Mouse (Mus musculus): ENCODE measurements at regions not wholly inside any gene's neighbourhood (a gene's known extent, or its start where the extent isn't known, plus 50 kb on each side); places are given as distances from the start of the nearest gene placed in this dataset.

DNA sequence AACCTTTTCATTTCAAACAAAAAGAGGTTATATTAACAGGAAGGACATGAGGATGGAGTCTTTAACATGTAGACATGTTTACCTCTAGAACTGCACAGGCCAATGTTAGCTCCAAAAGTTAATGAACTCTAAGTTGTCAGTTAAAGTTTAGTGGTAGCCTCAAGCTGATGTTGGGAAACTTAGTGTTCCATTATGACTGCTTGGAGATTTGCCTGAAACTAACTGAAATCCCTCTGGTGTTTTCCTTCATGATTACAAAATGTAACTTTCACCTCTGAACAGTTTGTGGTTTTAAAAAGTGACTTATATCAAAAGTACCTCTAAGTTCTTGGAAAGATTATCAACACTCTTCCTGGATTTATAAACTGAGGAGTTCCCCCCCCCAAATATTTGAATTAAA, 525.2 kb downstream of the Slc22a22 start:
- in situ Hi-C loops (cut with MboI; ENCODE audit: low sequenced_read_pairs in 2 of 2, unreplicated experiment in 2 of 2), result no loop called here
- no peaks in the 10 kb centered on the region for H3K4me1 ChIP-seq (ENCODE audit: control insufficient read depth in 2 of 2, insufficient read depth in 2 of 2, low read length in 2 of 2, poor library complexity in 1 of 2)
- H3K27ac ChIP-seq (ENCODE audit: insufficient read depth, low read depth, low read length, poor library complexity, severe bottlenecking), result no peak overlapping the region

DNA sequence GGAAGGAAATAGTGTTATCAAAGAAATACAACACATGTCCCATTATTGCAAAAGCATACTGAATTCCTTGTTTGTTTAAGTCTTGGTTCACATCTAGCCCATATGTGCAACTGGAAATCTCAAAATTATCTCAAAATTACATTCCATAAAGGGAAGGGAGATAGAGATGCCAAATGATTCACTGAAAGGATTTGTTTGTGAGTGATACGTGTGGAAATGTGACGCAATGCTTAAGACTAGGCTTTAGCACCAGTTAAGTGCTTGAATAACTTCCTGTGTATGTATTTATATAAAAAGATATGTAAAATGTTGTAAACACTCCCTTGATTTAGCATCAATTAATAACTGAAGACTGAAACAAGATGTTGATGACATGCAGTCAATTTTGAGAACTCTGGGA, 526.6 kb downstream of the Slc22a22 start:
- no peak for TF ChIP-seq HCFC1 (IDR thresholded peaks at IDR 0.05; ENCODE audit: borderline replicate concordance, insufficient read depth, low read length)
- TF ChIP-seq MAFK (IDR thresholded peaks at IDR 0.05; ENCODE audit: insufficient read depth, low read depth, low read length), result no peak
- no peak for TF ChIP-seq CHD2 (IDR thresholded peaks at IDR 0.05; ENCODE audit: low read depth, low read length)
- TF ChIP-seq ZC3H11A (IDR thresholded peaks at IDR 0.05; ENCODE audit: borderline replicate concordance, low read depth, low read length), result no peak
- no peak for TF ChIP-seq ZNF384 (IDR thresholded peaks at IDR 0.05; ENCODE audit: low read depth, low read length)
- in situ Hi-C loops (cut with MboI; ENCODE audit: low sequenced_read_pairs in 2 of 2, unreplicated experiment in 2 of 2), result no loop called here
- no peak overlapping the region for H3K4me3 ChIP-seq (ENCODE audit: insufficient read depth in 1 of 2, low read depth in 1 of 2, low read length in 2 of 2, poor library complexity in 1 of 2, severe bottlenecking in 1 of 2)
- no peak overlapping the region for H3K27ac ChIP-seq (ENCODE audit: insufficient read depth, low read depth, low read length, poor library complexity, severe bottlenecking)
- no peak for DNase-seq (ENCODE audit: low read depth, low spot score)
- H3K9ac ChIP-seq (ENCODE audit: insufficient read depth, low read depth, low read length, poor library complexity, severe bottlenecking), result no peak overlapping the region
- no peaks in the 10 kb centered on the region for H3K9me3 ChIP-seq (ENCODE audit: control insufficient read depth, insufficient read depth, low read depth, low read length)
- H3K36me3 ChIP-seq (ENCODE audit: control insufficient read depth, insufficient read depth, low read length, poor library complexity, severe bottlenecking), result no peaks in the 10 kb centered on the region
- H3K4me1 ChIP-seq (ENCODE audit: control insufficient read depth in 2 of 2, insufficient read depth in 2 of 2, low read length in 2 of 2, poor library complexity in 1 of 2), result no peaks in the 10 kb centered on the region

More for the DNA sequence above, 525.2 kb downstream of the Slc22a22 start:
- Histone ChIP-seq H3K36me3 (ENCODE audit: control insufficient read depth, insufficient read depth, low read length, poor library complexity, severe bottlenecking) (no peaks in the 10 kb centered on the region), H3K9me3 (ENCODE audit: control insufficient read depth, insufficient read depth, low read depth, low read length) (no peaks in the 10 kb centered on the region), H3K9ac (ENCODE audit: insufficient read depth, low read depth, low read length, poor library complexity, severe bottlenecking) (no peak overlapping the region), H3K4me3 (ENCODE audit: insufficient read depth in 1 of 2, low read depth in 1 of 2, low read length in 2 of 2, poor library complexity in 1 of 2, severe bottlenecking in 1 of 2) (no peak overlapping the region)
- no peak for DNase-seq (ENCODE audit: low read depth, low spot score)
- TF ChIP-seq ZC3H11A (IDR thresholded peaks at IDR 0.05; ENCODE audit: borderline replicate concordance, low read depth, low read length) (no peak), CHD2 (IDR thresholded peaks at IDR 0.05; ENCODE audit: low read depth, low read length) (no peak), MAFK (IDR thresholded peaks at IDR 0.05; ENCODE audit: insufficient read depth, low read depth, low read length) (no peak), ZNF384 (IDR thresholded peaks at IDR 0.05; ENCODE audit: low read depth, low read length) (no peak), HCFC1 (IDR thresholded peaks at IDR 0.05; ENCODE audit: borderline replicate concordance, insufficient read depth, low read length) (no peak)

DNA sequence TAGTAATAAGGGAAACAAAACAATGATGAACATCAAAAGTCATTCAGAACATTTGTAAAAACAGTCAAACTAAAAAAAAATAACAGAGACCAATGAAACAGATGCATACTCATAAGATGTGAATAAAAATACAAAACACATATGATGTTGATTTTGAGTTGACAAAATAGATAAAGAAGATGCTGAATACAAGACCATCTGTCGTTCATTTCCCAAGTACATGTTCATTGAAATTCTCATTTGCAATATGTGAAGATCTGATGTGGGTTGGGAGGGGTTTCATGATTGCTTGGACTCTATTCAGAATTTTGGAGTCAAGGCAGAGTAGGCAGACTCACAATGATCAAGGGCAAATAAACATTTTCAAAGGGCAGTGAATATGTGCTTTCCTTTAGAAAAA, 536.5 kb downstream of the Slc22a22 start:
- H3K36me3 ChIP-seq (ENCODE audit: control insufficient read depth, insufficient read depth, low read length, poor library complexity, severe bottlenecking), result no peaks in the 10 kb centered on the region
- H3K9ac ChIP-seq (ENCODE audit: insufficient read depth, low read depth, low read length, poor library complexity, severe bottlenecking), result no peak overlapping the region
- H3K9me3 ChIP-seq (ENCODE audit: control insufficient read depth, insufficient read depth, low read depth, low read length), result no peaks in the 10 kb centered on the region
- no peak for TF ChIP-seq MAFK (IDR thresholded peaks at IDR 0.05; ENCODE audit: insufficient read depth, low read depth, low read length)
- no peak for TF ChIP-seq HCFC1 (IDR thresholded peaks at IDR 0.05; ENCODE audit: borderline replicate concordance, insufficient read depth, low read length)
- no peak for TF ChIP-seq ZNF384 (IDR thresholded peaks at IDR 0.05; ENCODE audit: low read depth, low read length)
- no peak for TF ChIP-seq ZC3H11A (IDR thresholded peaks at IDR 0.05; ENCODE audit: borderline replicate concordance, low read depth, low read length)
- no peak for TF ChIP-seq CHD2 (IDR thresholded peaks at IDR 0.05; ENCODE audit: low read depth, low read length)
- H3K4me3 ChIP-seq (ENCODE audit: insufficient read depth in 1 of 2, low read depth in 1 of 2, low read length in 2 of 2, poor library complexity in 1 of 2, severe bottlenecking in 1 of 2), result no peak overlapping the region
- no peak for DNase-seq (ENCODE audit: low read depth, low spot score)
- no peaks in the 10 kb centered on the region for H3K4me1 ChIP-seq (ENCODE audit: control insufficient read depth in 2 of 2, insufficient read depth in 2 of 2, low read length in 2 of 2, poor library complexity in 1 of 2)
- H3K27ac ChIP-seq (ENCODE audit: insufficient read depth, low read depth, low read length, poor library complexity, severe bottlenecking), result no peak overlapping the region
- in situ Hi-C loops (cut with MboI; ENCODE audit: low sequenced_read_pairs in 2 of 2, unreplicated experiment in 2 of 2), result no loop called here

DNA sequence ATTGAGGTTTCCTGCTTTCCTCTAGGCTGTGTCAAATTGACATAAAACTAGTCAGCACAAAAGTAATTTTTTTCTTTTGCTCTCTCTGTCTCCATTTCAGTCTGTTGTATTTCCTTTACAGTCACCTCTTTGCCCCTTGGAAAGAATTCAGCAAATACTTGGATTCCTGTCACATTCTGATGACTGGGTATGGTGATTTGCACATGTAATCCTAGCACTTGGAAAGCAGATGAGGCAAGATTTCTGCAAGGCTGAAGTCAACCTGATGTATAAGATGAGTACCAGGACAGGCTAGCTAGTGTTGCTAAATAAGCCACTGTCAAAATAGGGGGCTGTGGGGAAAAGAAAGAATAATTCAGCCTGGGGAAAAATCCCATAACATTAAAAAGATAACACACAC, 580.9 kb downstream of the Slc22a22 start:
- TF ChIP-seq ZNF384 (IDR thresholded peaks at IDR 0.05; ENCODE audit: low read depth, low read length), result no peak
- TF ChIP-seq CHD2 (IDR thresholded peaks at IDR 0.05; ENCODE audit: low read depth, low read length), result no peak
- TF ChIP-seq MAFK (IDR thresholded peaks at IDR 0.05; ENCODE audit: insufficient read depth, low read depth, low read length), result no peak
- no peak for TF ChIP-seq ZC3H11A (IDR thresholded peaks at IDR 0.05; ENCODE audit: borderline replicate concordance, low read depth, low read length)
- no peak for TF ChIP-seq HCFC1 (IDR thresholded peaks at IDR 0.05; ENCODE audit: borderline replicate concordance, insufficient read depth, low read length)

DNA sequence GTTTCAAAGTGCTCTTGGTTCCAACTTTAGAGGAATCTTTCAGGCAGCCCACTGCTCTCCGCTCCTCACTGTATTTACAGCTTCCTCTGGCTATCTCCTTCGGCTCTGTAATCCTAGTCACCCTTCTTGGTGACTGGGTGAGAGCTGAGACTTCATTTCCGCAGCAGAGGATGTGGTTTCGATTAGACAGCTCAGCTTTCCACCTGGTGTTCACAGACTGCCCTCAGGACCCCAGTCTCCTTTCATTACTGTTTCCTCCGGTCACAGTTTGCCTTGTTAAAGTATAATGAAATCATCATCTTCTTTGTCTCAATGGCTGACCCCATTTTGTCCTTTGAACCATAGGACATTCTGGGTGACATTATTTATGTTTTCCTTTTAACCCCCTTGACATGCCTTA, 595.9 kb downstream of the Slc22a22 start:
- no peaks in the 10 kb centered on the region for H3K4me1 ChIP-seq (ENCODE audit: control insufficient read depth in 2 of 2, insufficient read depth in 2 of 2, low read length in 2 of 2, poor library complexity in 1 of 2)
- no peak overlapping the region for H3K27ac ChIP-seq (ENCODE audit: insufficient read depth, low read depth, low read length, poor library complexity, severe bottlenecking)
- H3K36me3 ChIP-seq (ENCODE audit: control insufficient read depth, insufficient read depth, low read length, poor library complexity, severe bottlenecking), result no peaks in the 10 kb centered on the region
- DNase-seq (ENCODE audit: low read depth, low spot score), result no peak
- H3K9ac ChIP-seq (ENCODE audit: insufficient read depth, low read depth, low read length, poor library complexity, severe bottlenecking), result no peak overlapping the region
- no peaks in the 10 kb centered on the region for H3K9me3 ChIP-seq (ENCODE audit: control insufficient read depth, insufficient read depth, low read depth, low read length)
- in situ Hi-C loops (cut with MboI; ENCODE audit: low sequenced_read_pairs in 2 of 2, unreplicated experiment in 2 of 2), result no loop called here
- TF ChIP-seq MAFK (IDR thresholded peaks at IDR 0.05; ENCODE audit: insufficient read depth, low read depth, low read length) (no peak), ZC3H11A (IDR thresholded peaks at IDR 0.05; ENCODE audit: borderline replicate concordance, low read depth, low read length) (no peak), HCFC1 (IDR thresholded peaks at IDR 0.05; ENCODE audit: borderline replicate concordance, insufficient read depth, low read length) (no peak), CHD2 (IDR thresholded peaks at IDR 0.05; ENCODE audit: low read depth, low read length) (no peak), ZNF384 (IDR thresholded peaks at IDR 0.05; ENCODE audit: low read depth, low read length) (no peak)
- no peak overlapping the region for H3K4me3 ChIP-seq (ENCODE audit: insufficient read depth in 1 of 2, low read depth in 1 of 2, low read length in 2 of 2, poor library complexity in 1 of 2, severe bottlenecking in 1 of 2)

More for the DNA sequence above, 580.9 kb downstream of the Slc22a22 start:
- H3K36me3 ChIP-seq (ENCODE audit: control insufficient read depth, insufficient read depth, low read length, poor library complexity, severe bottlenecking), result no peaks in the 10 kb centered on the region
- H3K9ac ChIP-seq (ENCODE audit: insufficient read depth, low read depth, low read length, poor library complexity, severe bottlenecking), result no peak overlapping the region
- H3K4me1 ChIP-seq (ENCODE audit: control insufficient read depth in 2 of 2, insufficient read depth in 2 of 2, low read length in 2 of 2, poor library complexity in 1 of 2), result no peaks in the 10 kb centered on the region
- no peaks in the 10 kb centered on the region for H3K9me3 ChIP-seq (ENCODE audit: control insufficient read depth, insufficient read depth, low read depth, low read length)
- in situ Hi-C loops (cut with MboI; ENCODE audit: low sequenced_read_pairs in 2 of 2, unreplicated experiment in 2 of 2), result no loop called here
- no peak overlapping the region for H3K4me3 ChIP-seq (ENCODE audit: insufficient read depth in 1 of 2, low read depth in 1 of 2, low read length in 2 of 2, poor library complexity in 1 of 2, severe bottlenecking in 1 of 2)
- DNase-seq (ENCODE audit: low read depth, low spot score), result no peak
- H3K27ac ChIP-seq (ENCODE audit: insufficient read depth, low read depth, low read length, poor library complexity, severe bottlenecking), result no peak overlapping the region

All from ES-E14 (cell line).